Mouse (Mus musculus) G1E (cell line): ENCODE measurements around the gene Wrb.

Experiments
- CTCF ChIP-seq: IDR thresholded peaks from 2 replicates; pipeline ENCODE4 v1.5.1; 2012; ENCODE audit warnings: low read depth, low read length, inconsistent platforms, mixed read lengths
- GATA1 ChIP-seq: IDR thresholded peaks from 2 replicates; pipeline ENCODE4 v1.6.1; 2012; ENCODE audit warnings: borderline replicate concordance, low read length, inconsistent platforms, mixed read lengths

DNA sequence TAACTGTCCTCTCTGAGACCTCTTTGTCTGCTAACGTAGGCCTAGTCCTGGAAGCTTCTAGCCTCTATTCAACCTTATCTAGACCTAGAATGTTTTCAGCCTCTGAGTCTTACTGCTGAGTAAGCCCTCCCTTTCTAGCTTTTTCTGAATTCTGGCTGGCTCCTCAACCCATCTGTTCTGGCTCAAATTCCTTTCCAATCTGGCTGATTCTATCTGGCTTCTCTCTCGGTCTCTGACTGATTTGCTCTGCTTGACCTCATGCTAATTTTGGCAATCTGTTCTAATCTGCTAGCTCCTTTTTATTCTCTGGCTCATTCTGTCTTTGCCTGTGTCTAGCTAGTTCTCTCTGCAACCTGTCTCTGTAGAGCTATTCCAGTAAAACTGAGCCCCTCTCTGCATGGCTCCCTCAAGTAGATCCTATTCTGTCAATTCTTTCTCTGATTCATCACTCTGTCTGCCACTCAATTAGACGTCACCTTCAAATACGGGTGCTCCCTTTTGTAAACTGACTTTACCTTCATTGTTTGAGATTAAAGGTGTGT is 20.6 kb downstream of the Wrb start:
- TF ChIP-seq CTCF (no peak), GATA1 (no peak)
